Mouse (Mus musculus) embryo, embryonic 11 days (tissue): ENCODE results near the gene Thsd4.
A peak's percentile ranks its signal among the peaks of the same experiment; 100 is the strongest.
"Not testable (repeated sequence)": the region's sequence is repeated elsewhere in the genome, so short reads cannot be mapped to it uniquely, and the experiment has no call there.

ENCODE experiments used
- DNase-seq: peaks from one replicate; pipeline ENCODE4 v3.0.0-alpha.2; 2015

Thsd4 gene

GRCm38 (mm10) chr9:60305204-60305840 lies 216.5 kb downstream of the Thsd4 start:
- DNase-seq: no peak

GRCm38 (mm10) chr9:60296276-60296675 lies 225.6 kb downstream of the Thsd4 start:
- DNase-seq: no peak

- no peak for DNase-seq
Measured at GRCm38 (mm10) chr9:60295199-60295598, 226.6 kb downstream of the Thsd4 start.

GRCm38 (mm10) chr9:60293129-60293528 lies 228.7 kb downstream of the Thsd4 start:
- DNase-seq: no peak

- DNase-seq: no peak
Measured at GRCm38 (mm10) chr9:60290780-60291179, 231.1 kb downstream of the Thsd4 start.

- no peak for DNase-seq
Measured at GRCm38 (mm10) chr9:60288789-60289188, 233.1 kb downstream of the Thsd4 start.

GRCm38 (mm10) chr9:60286390-60286789 lies 235.5 kb downstream of the Thsd4 start:
- no peak for DNase-seq

- no peak for DNase-seq
Measured at GRCm38 (mm10) chr9:60285047-60285462, 236.8 kb downstream of the Thsd4 start.

GRCm38 (mm10) chr9:60284318-60284717 lies 237.5 kb downstream of the Thsd4 start:
- no peak for DNase-seq

- peak; percentile 40 for DNase-seq
Measured at GRCm38 (mm10) chr9:60283546-60283945, 238.3 kb downstream of the Thsd4 start.

GRCm38 (mm10) chr9:60281281-60281680 lies 240.6 kb downstream of the Thsd4 start:
- peak; percentile 60 for DNase-seq

GRCm38 (mm10) chr9:60280786-60281185 lies 241.1 kb downstream of the Thsd4 start:
- no peak for DNase-seq

GRCm38 (mm10) chr9:60279556-60279955 lies 242.3 kb downstream of the Thsd4 start:
- no peak for DNase-seq

GRCm38 (mm10) chr9:60276351-60276750 lies 245.5 kb downstream of the Thsd4 start:
- peak; percentile 60 for DNase-seq

GRCm38 (mm10) chr9:60275410-60276159 lies 246.3 kb downstream of the Thsd4 start:
- peak; percentile 62 for DNase-seq

- no peak for DNase-seq
Measured at GRCm38 (mm10) chr9:60274503-60274902, 247.3 kb downstream of the Thsd4 start.

GRCm38 (mm10) chr9:60272345-60272744 lies 249.5 kb downstream of the Thsd4 start:
- not testable (repeated sequence) for DNase-seq

- no peak for DNase-seq
Measured at GRCm38 (mm10) chr9:60271940-60272339, 249.9 kb downstream of the Thsd4 start.

- DNase-seq: no peak
Measured at GRCm38 (mm10) chr9:60269807-60270206, 252.0 kb downstream of the Thsd4 start.

- DNase-seq: no peak
Measured at GRCm38 (mm10) chr9:60267273-60267626, 254.6 kb downstream of the Thsd4 start.

GRCm38 (mm10) chr9:60266583-60267272 lies 255.1 kb downstream of the Thsd4 start:
- DNase-seq: peak; percentile 43

- DNase-seq: no peak
Measured at GRCm38 (mm10) chr9:60264586-60265325, 257.1 kb downstream of the Thsd4 start.

- no peak for DNase-seq
Measured at GRCm38 (mm10) chr9:60262515-60263140, 259.2 kb downstream of the Thsd4 start.
